Mouse (Mus musculus) left cerebral cortex, adult 2 months (tissue): ENCODE measurements around the gene Cacna1e. TPM values are rescaled to one million over a fixed set of nuclear protein-coding genes. Genes with fewer than 3 reads are reported as not detected.
A peak's percentile ranks its signal among the peaks of the same experiment; 100 is the strongest.

ENCODE experiments used
- DNase-seq, 2 experiments: peaks; one replicate each; pipeline ENCODE4 v3.0.0; 2021 to 2022; ENCODE audit warnings: low spot score in 2 of 2, mixed read lengths in 1 of 2; ENCODE audit errors: extremely low spot score in 1 of 2
- H3K27ac ChIP-seq: fragments of 200-600 bp; 2 replicates; pipeline ENCODE4 v1.8.1; 2022
- H3K4me3 ChIP-seq: fragments of 200-600 bp; 2 replicates; pipeline ENCODE4 v1.8.1; 2022
- CTCF ChIP-seq: fragments of 200-600 bp; IDR thresholded peaks from 2 replicates; pipeline ENCODE4 v1.8.1; 2022; ENCODE audit warnings: antibody characterized with exemption, mild to moderate bottlenecking, moderate library complexity
- intact Hi-C: fragments of 180-260 bp; cut with DNase I; formaldehyde crosslinking; loops from one replicate; pipeline ENCODE4 v1.15.1; 2025
- total RNA-seq, 2 experiments: library from RNA; stranded (reverse); gene quantifications; 2 replicates each; pipeline ENCODE4 v1.2.3; 2021

Gene Cacna1e
- total RNA-seq, 2 experiments from 2014 or later, result 173 to 190 TPM

DNA sequence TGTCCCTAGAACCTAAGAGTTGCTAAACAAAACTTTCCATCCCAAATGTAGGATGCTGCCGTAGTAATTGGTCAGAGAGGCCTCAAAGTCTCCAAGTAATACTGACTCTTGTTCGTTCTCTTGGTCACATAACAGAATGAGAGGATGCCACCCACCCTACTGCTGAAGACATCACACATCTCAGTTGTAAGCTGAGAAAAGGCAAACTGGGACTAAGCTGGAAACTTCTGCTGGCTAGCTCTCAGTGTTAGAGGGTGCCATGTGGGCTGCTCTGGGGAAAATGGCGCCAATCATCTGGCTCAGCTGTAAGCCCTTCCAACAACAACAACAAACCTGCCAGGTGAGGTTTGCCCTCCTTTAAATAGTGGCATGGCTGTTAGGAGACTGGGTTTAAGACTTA lies 109.8 kb downstream of the Cacna1e start:
- intact Hi-C loops, result no loop called here
- no peak for TF ChIP-seq CTCF
- Histone ChIP-seq H3K27ac (no peak overlapping the region), H3K4me3 (no peak overlapping the region)
- no peak for DNase-seq

- no peak for TF ChIP-seq CTCF
- DNase-seq, result no peak
- H3K4me3 ChIP-seq, result no peak overlapping the region
- intact Hi-C loops, result no loop called here
- no peak overlapping the region for H3K27ac ChIP-seq
Measured at GRCm38 (mm10) chr1:154771111-154771510, 113.2 kb downstream of the Cacna1e start.

DNA sequence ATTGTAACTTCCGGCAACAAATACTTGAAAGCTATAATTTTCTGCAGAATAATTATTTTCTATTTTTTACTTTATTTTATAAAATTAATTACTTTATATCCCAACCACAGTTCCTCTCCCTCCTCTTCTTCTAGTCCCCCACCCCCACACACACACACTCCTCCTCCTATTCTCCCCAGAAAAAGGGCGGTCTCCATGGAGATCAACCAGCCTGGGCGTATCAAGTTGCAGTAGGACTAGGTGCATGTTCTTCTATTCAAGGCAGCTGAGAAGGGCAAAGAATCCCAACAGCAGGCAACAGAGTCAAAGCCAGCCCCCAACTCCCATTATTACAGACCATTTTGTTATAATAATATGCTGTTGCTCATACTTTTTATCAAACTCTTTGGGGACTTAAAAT lies 113.8 kb downstream of the Cacna1e start:
- TF ChIP-seq CTCF, result no peak
- intact Hi-C loops, result no loop called here
- no peak overlapping the region for H3K4me3 ChIP-seq
- no peak overlapping the region for H3K27ac ChIP-seq
- DNase-seq, result no peak

- H3K4me3 ChIP-seq, result no peak overlapping the region
- intact Hi-C loops, result no loop called here
- H3K27ac ChIP-seq, result no peak overlapping the region
- DNase-seq, result no peak
- no peak for TF ChIP-seq CTCF
Measured at GRCm38 (mm10) chr1:154763132-154763531, 121.2 kb downstream of the Cacna1e start.

DNA sequence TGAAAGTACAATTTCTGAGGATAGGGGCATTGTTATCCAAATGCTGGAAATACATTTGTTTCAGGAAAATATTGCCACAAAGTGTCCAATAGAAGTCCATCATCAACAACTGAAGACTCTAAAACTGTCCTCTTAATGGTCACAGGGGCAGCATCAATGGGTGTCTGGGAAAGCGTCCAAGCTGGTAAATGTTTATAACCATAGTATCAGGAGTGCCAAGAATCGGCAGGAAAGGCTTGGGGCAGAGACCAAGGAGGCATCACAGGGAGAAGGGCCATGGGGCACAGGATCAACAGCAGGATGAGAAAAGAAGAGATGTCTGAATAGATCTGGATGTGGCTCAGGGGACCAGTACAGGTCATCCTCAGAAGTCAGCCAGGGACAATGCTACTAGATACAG lies 132.2 kb downstream of the Cacna1e start:
- intact Hi-C loops, result no loop called here

DNA sequence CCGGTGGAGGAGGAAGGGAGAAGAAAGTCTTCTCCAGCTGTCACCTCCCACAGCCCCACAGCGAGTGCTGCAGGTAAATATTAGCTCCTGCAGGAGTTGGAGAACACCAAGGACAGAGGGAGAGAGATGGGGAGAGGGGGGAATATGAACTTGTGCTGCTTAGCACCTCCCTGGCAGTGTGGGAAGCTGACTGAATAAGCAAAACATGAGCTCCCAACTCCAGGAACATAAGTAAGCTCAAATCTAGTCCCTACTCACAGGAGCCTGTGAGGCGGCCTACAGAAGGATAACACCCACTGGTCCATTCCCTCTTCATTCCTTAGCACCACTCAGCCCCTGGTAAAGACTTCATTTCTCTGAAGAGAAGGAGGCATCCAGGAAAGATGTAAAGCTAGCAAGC lies 135.8 kb downstream of the Cacna1e start:
- H3K27ac ChIP-seq, result no peak overlapping the region
- H3K4me3 ChIP-seq, result no peak overlapping the region
- TF ChIP-seq CTCF, result no peak
- intact Hi-C loops, result no loop called here
- DNase-seq, result no peak

More for the DNA sequence above, 132.2 kb downstream of the Cacna1e start:
- Histone ChIP-seq H3K4me3 (no peak overlapping the region), H3K27ac (no peak overlapping the region)
- no peak for DNase-seq
- no peak for TF ChIP-seq CTCF

- no peak overlapping the region for H3K27ac ChIP-seq
- H3K4me3 ChIP-seq, result no peak overlapping the region
- no peak for TF ChIP-seq CTCF
- intact Hi-C loops, result no loop called here
- no peak for DNase-seq
Measured at GRCm38 (mm10) chr1:154745241-154745640, 139.1 kb downstream of the Cacna1e start.

DNA sequence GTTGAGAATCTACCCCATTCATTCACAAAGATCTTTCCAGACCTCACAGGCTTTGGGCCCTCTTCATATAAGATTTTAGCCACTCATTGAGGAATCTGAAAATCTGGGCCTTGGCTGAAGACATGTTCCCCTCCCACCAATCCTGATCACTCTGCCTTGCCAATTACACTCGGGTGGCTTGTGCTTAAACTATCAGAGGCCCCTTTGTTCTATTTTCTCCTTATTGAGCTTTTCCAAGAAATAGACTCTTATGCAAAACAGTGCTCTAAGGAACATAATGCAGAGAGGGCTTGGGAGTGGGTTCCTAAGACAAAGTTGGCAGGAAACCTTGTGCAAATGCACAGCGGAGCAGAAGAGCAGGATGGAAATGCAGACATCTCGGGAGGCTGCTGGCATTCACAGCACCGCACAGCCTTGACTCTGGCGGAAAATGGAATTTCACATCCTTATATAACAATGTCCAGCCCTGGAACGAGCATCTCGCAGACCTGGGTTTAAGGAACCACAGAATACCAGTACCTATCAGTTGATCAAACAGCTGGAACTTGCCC lies 153.8 kb downstream of the Cacna1e start:
- Histone ChIP-seq H3K27ac (peak overlapping the region; percentile 34), H3K4me3 (no peak overlapping the region)
- no peak for DNase-seq
- intact Hi-C loops, result no loop called here
- no peak for TF ChIP-seq CTCF

DNA sequence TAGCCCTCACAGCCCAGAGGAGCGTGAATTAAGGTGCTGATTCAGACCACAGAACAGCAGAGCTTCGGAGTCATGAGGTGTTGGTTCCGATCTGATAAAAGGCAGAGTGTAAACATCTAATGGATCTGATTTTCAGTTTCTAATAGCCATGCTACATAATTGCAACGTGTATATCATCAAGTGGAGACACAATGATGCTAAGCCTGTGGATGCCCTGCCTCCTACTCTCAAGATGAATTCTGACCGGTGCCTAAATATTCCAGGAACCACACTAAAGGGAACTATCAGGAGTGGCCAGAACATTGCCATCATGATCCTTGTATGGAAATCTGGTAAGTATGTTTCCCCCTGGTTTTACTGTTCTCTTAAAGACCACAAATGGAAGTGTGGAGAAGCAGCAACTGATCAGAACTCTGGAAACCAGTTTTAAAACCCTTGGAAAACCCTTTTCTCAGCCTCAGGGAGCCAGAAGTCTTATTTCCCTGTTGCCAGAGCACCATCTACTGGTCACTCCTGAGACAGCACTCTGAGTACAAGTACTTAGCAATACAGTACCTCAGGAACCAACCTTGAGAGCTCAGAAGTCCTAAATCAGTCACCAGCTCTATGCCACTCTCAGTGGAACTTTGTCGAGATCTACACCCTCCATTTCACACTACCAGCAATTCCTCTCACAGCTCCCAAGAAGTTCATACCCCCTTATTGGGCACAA lies 154.9 kb downstream of the Cacna1e start:
- TF ChIP-seq CTCF, result peak; percentile 94
- H3K27ac ChIP-seq, result no peak overlapping the region
- intact Hi-C loops, result loop anchor here (1.0 to 5.0 kb wide), 6 partner anchors 197 to 832 kb away; partner anchors contain the start of gene Glul
- no peak overlapping the region for H3K4me3 ChIP-seq
- DNase-seq, result peak; percentile 80 to 86

- DNase-seq, result no peak
- intact Hi-C loops, result loop anchor here (1.0 to 5.0 kb wide), 6 partner anchors 196 to 831 kb away; partner anchors contain the start of gene Glul
Measured at GRCm38 (mm10) chr1:154728682-154729081, 155.6 kb downstream of the Cacna1e start.

DNA sequence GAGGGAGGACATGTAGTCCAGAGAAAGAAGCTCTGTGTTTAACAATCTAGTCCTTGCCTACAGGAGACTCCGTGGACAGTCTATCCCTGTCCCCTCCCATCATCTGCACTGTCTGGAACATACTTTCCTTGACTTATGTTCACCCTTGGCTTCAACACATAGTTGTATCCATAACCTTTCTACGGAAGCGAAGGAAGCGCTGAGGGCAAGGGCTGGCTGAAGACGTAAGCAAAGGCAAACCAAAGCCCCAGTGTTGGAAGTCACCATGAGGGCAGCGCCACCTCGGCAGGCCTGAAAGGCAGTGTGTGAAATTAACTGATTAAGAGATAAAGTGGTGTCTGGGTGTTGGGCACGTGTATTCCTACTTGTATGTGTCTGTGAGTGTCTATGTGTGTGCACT lies 156.6 kb downstream of the Cacna1e start:
- DNase-seq, result no peak
- TF ChIP-seq CTCF, result no peak
- Histone ChIP-seq H3K4me3 (no peak overlapping the region), H3K27ac (no peak overlapping the region)
- intact Hi-C loops, result loop anchor here (5.0 kb wide), 4 partner anchors 195 to 830 kb away; partner anchors contain the start of gene Glul

More at GRCm38 (mm10) chr1:154728682-154729081, 155.6 kb downstream of the Cacna1e start:
- no peak overlapping the region for H3K27ac ChIP-seq
- no peak overlapping the region for H3K4me3 ChIP-seq
- TF ChIP-seq CTCF, result no peak

DNA sequence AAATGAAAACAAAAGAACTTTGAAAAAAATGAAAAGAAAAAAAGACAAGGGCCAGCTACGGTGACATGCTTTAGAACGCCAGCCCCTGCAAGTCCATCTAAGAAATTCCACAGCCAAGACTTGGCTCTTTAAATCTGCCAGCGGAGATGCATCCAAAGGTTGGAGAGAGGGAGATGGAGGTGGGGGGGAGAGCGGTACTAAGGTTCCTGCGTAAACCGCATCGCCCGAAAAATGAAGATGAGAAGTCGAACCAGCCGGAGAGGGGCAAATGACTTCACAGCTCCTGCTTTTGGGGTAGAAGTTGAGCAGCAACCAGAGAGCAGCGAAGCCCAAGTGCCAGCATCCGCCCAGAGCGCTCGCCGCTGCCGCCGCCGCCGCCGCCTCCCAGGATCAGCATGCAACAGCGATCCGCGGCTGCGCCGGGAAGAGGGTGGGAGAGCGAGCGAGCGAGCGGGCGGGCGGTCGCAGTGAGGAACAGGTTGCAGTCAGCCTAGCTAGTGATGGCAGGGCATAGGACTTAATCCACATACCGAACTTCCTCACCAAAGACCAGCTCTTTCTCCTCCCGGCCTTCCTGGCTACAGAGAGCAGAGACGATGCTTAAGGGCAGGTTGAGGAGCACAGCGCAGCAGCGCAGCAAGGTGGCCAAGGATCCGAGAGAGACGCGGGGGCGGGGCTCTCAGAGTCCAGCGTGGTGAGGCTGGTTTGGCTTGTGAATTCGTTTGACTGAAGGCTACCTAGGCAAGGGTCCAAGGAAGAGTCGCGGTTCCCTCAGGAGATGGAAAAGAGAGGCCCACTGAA lies 157.7 kb downstream of the Cacna1e start:
- TF ChIP-seq CTCF, result no peak; the same call in none of the 2 replicates
- intact Hi-C loops, result loop anchor here (5.0 kb wide), 4 partner anchors 194 to 829 kb away; partner anchors contain the start of gene Glul
- DNase-seq, result peak; percentile 62 to 68
- Histone ChIP-seq H3K4me3 (peak overlapping the region; percentile 70), H3K27ac (peak overlapping the region; percentile 92)
